Mouse (Mus musculus) small intestine, adult 2 months (tissue): ENCODE measurements around the gene Klk1b4.

ENCODE experiments used
- CTCF ChIP-seq: fragments of 200-500 bp; IDR thresholded peaks from 2 replicates; pipeline ENCODE4 v1.5.1; 2012; ENCODE audit warnings: low read depth, mild to moderate bottlenecking, control low read depth, inconsistent platforms, low read length, moderate library complexity, mixed read lengths; ENCODE audit not compliant: insufficient replicate concordance, insufficient read length; ENCODE audit errors: extremely low read depth
- POLR2A ChIP-seq: fragments of 200-500 bp; IDR thresholded peaks from 2 replicates; pipeline ENCODE4 v1.6.1; 2012; ENCODE audit warnings: low read depth, mild to moderate bottlenecking, control low read depth, inconsistent platforms, low read length, moderate library complexity

DNA sequence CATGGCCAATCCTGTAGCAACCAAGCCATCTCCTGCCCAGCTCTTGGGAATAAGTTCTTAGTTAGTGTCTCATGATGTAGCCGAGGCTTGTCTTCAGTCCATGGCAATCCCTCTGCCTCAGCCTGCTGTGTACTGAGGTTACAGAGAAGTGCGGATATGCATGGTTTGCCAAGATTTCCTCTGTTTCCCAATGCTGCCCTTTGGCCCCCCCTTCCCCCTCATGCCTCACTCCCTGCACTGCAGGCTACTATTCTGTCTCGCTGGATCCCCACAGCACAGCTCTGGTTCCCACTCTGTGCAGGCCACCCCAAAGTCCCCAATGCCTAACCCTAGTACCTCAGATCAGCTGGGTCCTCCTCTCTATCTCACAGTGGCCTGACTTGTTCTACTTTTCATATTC is 1.1 kb downstream of the Klk1b4 start:
- TF ChIP-seq CTCF: no peak
- no peak for TF ChIP-seq POLR2A
